In the genomic region with DNA sequence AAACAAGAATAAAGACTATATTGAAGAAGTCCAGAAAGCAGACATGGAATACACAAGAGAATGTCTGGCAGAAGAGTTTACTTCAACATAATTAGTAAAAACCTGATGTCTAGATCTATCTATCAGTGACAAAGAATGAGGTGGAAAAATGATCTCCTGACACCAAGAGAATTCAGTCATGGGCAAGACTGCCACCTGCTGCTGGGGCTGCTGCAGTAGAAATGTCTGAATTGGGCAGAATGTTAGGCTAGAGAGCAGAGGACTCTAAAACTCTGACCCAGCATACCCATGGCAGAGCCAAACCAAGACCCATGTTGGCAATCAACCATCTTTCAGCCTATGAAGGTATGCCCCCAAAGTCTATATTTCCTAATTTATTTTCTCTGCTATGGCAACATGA, we compare ENCODE assay signal across 9 mouse cellular contexts.
DNase-seq lines count a peak whose midpoint lies in the region; TF ChIP-seq lines count a peak whose summit lies in the region.
"Had no signal": no experiment of that assay in that cellular context is flagged by ENCODE, and none has a peak within 500 bp of the region (broad histone marks: within the 10 kb centered on the region; RNA-seq: fewer than 3 reads in every experiment).

No protein-coding gene starts in this region.

- H3K27ac ChIP-seq in gastrocnemius, adult 2 months: no peak overlapping the region
- no peak overlapping the region for H3K27ac ChIP-seq in testis, adult 2 months (ENCODE audit: control insufficient read depth, insufficient read depth, low read depth, low read length)

- H3K4me1 ChIP-seq in testis, adult 2 months (ENCODE audit: control insufficient read depth, insufficient read depth, low read length): no peaks in the 10 kb centered on the region

- no peak overlapping the region for H3K4me3 ChIP-seq in gastrocnemius, adult 2 months
- no peak overlapping the region for H3K4me3 ChIP-seq in testis, adult 2 months (ENCODE audit: control insufficient read depth, low read depth, low read length)

- TF ChIP-seq POLR2A in testis, adult 2 months (IDR thresholded peaks at IDR 0.05; ENCODE audit: control insufficient read depth, low read depth, low read length): no peak

- TF ChIP-seq CTCF in gastrocnemius, adult 2 months (IDR thresholded peaks at IDR 0.05): peak; percentile 77
- peak; percentile 22; the same call in 1 of the 2 replicates for TF ChIP-seq CTCF in testis, adult 2 months (IDR thresholded peaks at IDR 0.05; ENCODE audit: control insufficient read depth, insufficient read depth, insufficient replicate concordance, low read depth, low read length)

- no peaks in the 10 kb centered on the region for H3K27me3 ChIP-seq in testis, adult 2 months (ENCODE audit: control insufficient read depth, insufficient read depth, low read length)

- H3K36me3 ChIP-seq in testis, adult 2 months (ENCODE audit: control insufficient read depth, insufficient read depth, low read length): no peaks in the 10 kb centered on the region
- H3K36me3 ChIP-seq: G1E had no signal

- DNase-seq in gastrocnemius, adult 2 months: peak; percentile 47
- no peak for DNase-seq in gastrocnemius, postnatal 36 days
- no peak for DNase-seq in testis, postnatal 14 days (ENCODE audit: low spot score)
- DNase-seq in heart, postnatal 10 days: peak; percentile 25 to 56
- DNase-seq in left cerebral cortex, postnatal 25 days (ENCODE audit: low spot score in 2 of 2): peak; percentile 49 to 60
- no peak for DNase-seq in urinary bladder, postnatal 25 days (ENCODE audit: low spot score)
- DNase-seq in urinary bladder, postnatal 4 days (ENCODE audit: low spot score in 2 of 2): no peak

- intact Hi-C loops in gastrocnemius, adult 2 months (cut with DNase I): loop anchor here (1.0 to 10.0 kb wide), 3 partner anchors 265 to 763 kb away; no protein-coding TSS in a partner anchor
- intact Hi-C loops in gastrocnemius, postnatal 36 days (cut with DNase I): loop anchor here (2.0 to 10.0 kb wide), 2 partner anchors 265 to 477 kb away; no protein-coding TSS in a partner anchor
- intact Hi-C loops in heart, postnatal 10 days (cut with DNase I): loop anchor here (1.0 kb wide), 1 partner anchor 763 kb away; no protein-coding TSS in a partner anchor
- intact Hi-C loops in left cerebral cortex, postnatal 25 days (cut with DNase I): loop anchor here (1.0 to 5.0 kb wide), 2 partner anchors 763 to 1072 kb away; a partner anchor contains a TSS

Comparison
In these comparisons a context has a peak if more than half of its experiments do, and no peak if none do; other contexts are left out.
1. DNase-seq: peak in gastrocnemius, adult 2 months (single experiment), heart, postnatal 10 days (2 of 2) and left cerebral cortex, postnatal 25 days (2 of 2); none in gastrocnemius, postnatal 36 days (0 of 2), testis, postnatal 14 days (single experiment), urinary bladder, postnatal 25 days (single experiment) and urinary bladder, postnatal 4 days (0 of 2).